Mouse (Mus musculus): ENCODE results near the gene Jmjd8.

DNA sequence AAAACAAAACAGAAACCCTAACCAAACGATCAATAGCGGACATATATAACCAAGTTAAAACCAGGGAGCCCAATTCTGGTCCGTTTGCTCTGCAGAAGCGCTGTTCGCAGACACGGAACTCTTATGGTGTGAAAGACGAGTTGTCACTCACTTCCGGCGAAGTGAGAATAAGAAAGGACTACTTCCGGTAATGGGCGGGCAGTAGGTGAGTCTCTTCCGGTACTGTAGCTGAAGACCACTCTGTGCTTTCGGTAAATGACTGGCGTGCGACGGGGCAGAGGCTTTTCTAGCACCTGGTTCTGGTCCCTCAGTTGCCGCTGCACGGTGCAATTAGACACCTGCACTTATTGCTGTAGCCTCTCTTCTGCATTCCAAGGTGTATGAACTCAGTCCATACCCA lies 5.2 kb upstream of the Jmjd8 start, which contains the start of gene Wdr24:
- TF ChIP-seq CTCF (IDR thresholded peaks at IDR 0.05; ENCODE audit: insufficient read depth, low read depth, low read length) (no peak), POLR2A (IDR thresholded peaks at IDR 0.05; ENCODE audit: insufficient read depth, low read depth, low read length) (no peak)

Data from olfactory bulb, adult 2 months (tissue).